Mouse (Mus musculus) MEL (cell line): ENCODE data around the gene Dennd2a. TPM values are rescaled to one million over a fixed set of nuclear protein-coding genes. Genes with fewer than 3 reads are reported as not detected.

ENCODE experiments used
- DNase-seq: peaks from one replicate; pipeline ENCODE4 v3.0.0; 2011; ENCODE audit warnings: low read depth, low spot score
- H3K27ac ChIP-seq: 2 replicates; pipeline ENCODE4 v1.5.1; 2012; ENCODE audit warnings: low read depth, mild to moderate bottlenecking, control low read depth, low read length, moderate library complexity; ENCODE audit not compliant: control insufficient read depth
- H3K27me3 ChIP-seq, 2 experiments: fragments of 150-350 bp in 1 of 2; sonication (generic) in 1 of 2; 2 replicates each; pipeline ENCODE4 v1.6.1; 2012; ENCODE audit warnings: low read length in 2 of 2, mild to moderate bottlenecking in 2 of 2, improper control_type of control experiment in 1 of 2, moderate library complexity in 1 of 2; ENCODE audit not compliant: insufficient read depth in 2 of 2, control insufficient read depth in 1 of 2
- H3K36me3 ChIP-seq, 2 experiments: 2 replicates each; pipeline ENCODE4 v1.6.1; 2012 to 2014; ENCODE audit warnings: low read length in 2 of 2, improper control_type of control experiment in 1 of 2, inconsistent platforms in 1 of 2, mild to moderate bottlenecking in 1 of 2; ENCODE audit not compliant: insufficient read depth in 2 of 2, control insufficient read depth in 1 of 2
- H3K4me1 ChIP-seq, 2 experiments: fragments of 150-350 bp in 1 of 2; sonication (generic) in 1 of 2; 2 replicates each; pipeline ENCODE4 v1.6.1; 2012; ENCODE audit warnings: low read length in 2 of 2, improper control_type of control experiment in 1 of 2, mild to moderate bottlenecking in 1 of 2; ENCODE audit not compliant: insufficient read depth in 2 of 2, control insufficient read depth in 1 of 2
- H3K4me3 ChIP-seq, 2 experiments: fragments of 150-350 bp in 1 of 2; sonication (generic) in 1 of 2; 2 replicates each; pipeline ENCODE4 v1.5.1; 2012; ENCODE audit warnings: low read depth in 2 of 2, low read length in 2 of 2, mild to moderate bottlenecking in 2 of 2, moderate library complexity in 2 of 2, control low read depth in 1 of 2, improper control_type of control experiment in 1 of 2; ENCODE audit not compliant: control insufficient read depth in 1 of 2, insufficient read depth in 1 of 2
- H3K79me2 ChIP-seq: 2 replicates; pipeline ENCODE4 v1.6.1; 2012; ENCODE audit warnings: mild to moderate bottlenecking, low read length, moderate library complexity; ENCODE audit not compliant: control insufficient read depth, poor library complexity, insufficient read depth
- H3K9ac ChIP-seq: 2 replicates; pipeline ENCODE4 v1.6.1; 2012; ENCODE audit warnings: low read depth, mild to moderate bottlenecking, control low read depth, low read length, moderate library complexity; ENCODE audit not compliant: control insufficient read depth, poor library complexity, severe bottlenecking
- H3K9me3 ChIP-seq: fragments of 150-350 bp; sonication (generic); replicated peaks from 2 replicates; pipeline ENCODE4 v1.6.1; 2012; ENCODE audit warnings: mild to moderate bottlenecking, low read length, improper control_type of control experiment, moderate library complexity; ENCODE audit not compliant: insufficient read depth
- BHLHE40 ChIP-seq: IDR thresholded peaks from 2 replicates; pipeline ENCODE4 v1.6.1; 2012; ENCODE audit warnings: low read depth, mild to moderate bottlenecking, inconsistent platforms, low read length, improper control_type of control experiment, borderline replicate concordance
- CHD1 ChIP-seq: IDR thresholded peaks from 2 replicates; pipeline ENCODE4 v1.6.1; 2012; ENCODE audit warnings: low read depth, mild to moderate bottlenecking, inconsistent platforms, low read length, improper control_type of control experiment
- E2F4 ChIP-seq: IDR thresholded peaks from 2 replicates; pipeline ENCODE4 v1.6.1; 2011; ENCODE audit warnings: low read depth, low read length, improper control_type of control experiment, borderline replicate concordance
- HCFC1 ChIP-seq: IDR thresholded peaks from 2 replicates; pipeline ENCODE4 v1.6.1; 2012; ENCODE audit warnings: low read depth, mild to moderate bottlenecking, inconsistent platforms, low read length, improper control_type of control experiment, moderate library complexity
- MAFK ChIP-seq: IDR thresholded peaks from 2 replicates; pipeline ENCODE4 v1.6.1; 2011; ENCODE audit warnings: low read depth, mild to moderate bottlenecking, low read length, improper control_type of control experiment, borderline replicate concordance
- MAZ ChIP-seq: IDR thresholded peaks from 2 replicates; pipeline ENCODE4 v1.6.1; 2012; ENCODE audit warnings: low read depth, mild to moderate bottlenecking, inconsistent platforms, low read length, improper control_type of control experiment
- MXI1 ChIP-seq: IDR thresholded peaks from 2 replicates; pipeline ENCODE4 v1.6.1; 2011; ENCODE audit warnings: mild to moderate bottlenecking, low read depth, low read length, improper control_type of control experiment
- MYC ChIP-seq: IDR thresholded peaks from 2 replicates; pipeline ENCODE4 v1.6.1; 2011; ENCODE audit warnings: low read depth, mild to moderate bottlenecking, low read length, improper control_type of control experiment, moderate library complexity
- NRF1 ChIP-seq: IDR thresholded peaks from 2 replicates; pipeline ENCODE4 v1.6.1; 2014; ENCODE audit warnings: low read depth, mild to moderate bottlenecking, inconsistent platforms, low read length, improper control_type of control experiment, moderate library complexity; ENCODE audit not compliant: poor library complexity, insufficient read depth, severe bottlenecking
- SMC3 ChIP-seq: IDR thresholded peaks from 2 replicates; pipeline ENCODE4 v1.6.1; 2011; ENCODE audit warnings: low read depth, low read length, improper control_type of control experiment
- TBP ChIP-seq: IDR thresholded peaks from 2 replicates; pipeline ENCODE4 v1.8.0; 2011; ENCODE audit warnings: low read depth, low read length, improper control_type of control experiment
- TCF12 ChIP-seq: IDR thresholded peaks from 2 replicates; pipeline ENCODE4 v1.6.1; 2014; ENCODE audit warnings: low read depth, mild to moderate bottlenecking, inconsistent platforms, low read length, improper control_type of control experiment, moderate library complexity
- ZC3H11A ChIP-seq: IDR thresholded peaks from 2 replicates; pipeline ENCODE4 v1.6.1; 2012; ENCODE audit warnings: low read depth, mild to moderate bottlenecking, inconsistent platforms, low read length, improper control_type of control experiment
- ZMIZ1 ChIP-seq: IDR thresholded peaks from 2 replicates; pipeline ENCODE4 v1.6.1; 2012; ENCODE audit warnings: low read depth, mild to moderate bottlenecking, inconsistent platforms, low read length, improper control_type of control experiment, moderate library complexity
- polyA plus RNA-seq, 2 experiments: library from polyadenylated mRNA; stranded (reverse) in 1 of 2; unstranded in 1 of 2; fragments of >175 nt in 1 of 2; fragments of >200 nt in 1 of 2; gene quantifications; 2 replicates each; pipeline versions ENCODE4 v1.2.1 to v1.2.4; 2012; ENCODE audit warnings: low replicate concordance in 2 of 2, low read depth in 1 of 2; ENCODE audit not compliant: insufficient read length in 2 of 2, insufficient read depth in 1 of 2, missing spikeins in 1 of 2
- total RNA-seq: library from RNA; depleted of rRNA; stranded (reverse); fragments of 300-350 nt; gene quantifications from 2 replicates; pipeline ENCODE4 v1.2.3, GENCODE M21; 2012

The Dennd2a gene
- total and polyA plus RNA-seq, 3 experiments, result 0.15 TPM; not detected in 2

DNA sequence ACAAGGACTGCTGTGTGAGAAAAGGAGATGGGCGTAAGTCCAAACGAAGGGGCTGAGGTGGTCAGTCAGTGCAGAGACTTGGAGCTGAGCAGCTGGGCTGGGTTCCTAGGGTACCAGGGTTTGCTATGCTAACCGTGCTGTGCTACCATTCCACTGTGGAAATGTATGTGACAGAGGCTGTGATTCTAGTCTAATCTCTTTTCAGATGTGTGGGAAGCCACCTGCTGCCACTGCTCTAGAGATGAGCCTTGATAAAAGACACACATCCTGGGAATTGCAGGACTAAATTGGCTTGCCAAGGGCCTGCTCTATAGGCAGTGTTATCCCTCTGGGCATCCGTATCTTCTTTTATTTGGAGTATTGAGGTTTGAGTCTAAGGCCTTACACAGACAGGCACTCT, 60.5 kb downstream of the Dennd2a start:
- H3K27me3 ChIP-seq, result no peaks in the 10 kb centered on the region; a peak in 1 of 4 replicates
- no peak overlapping the region for H3K9ac ChIP-seq
- no peaks in the 10 kb centered on the region for H3K9me3 ChIP-seq
- DNase-seq, result no peak
- H3K79me2 ChIP-seq, result no peaks in the 10 kb centered on the region
- no peak overlapping the region for H3K4me3 ChIP-seq
- no peaks in the 10 kb centered on the region for H3K4me1 ChIP-seq
- H3K36me3 ChIP-seq, result no peaks in the 10 kb centered on the region
- no peak overlapping the region for H3K27ac ChIP-seq
- TF ChIP-seq TCF12, result no peak
- TF ChIP-seq ZC3H11A, result no peak
- TF ChIP-seq ZMIZ1, result no peak
- TF ChIP-seq E2F4, result no peak
- TF ChIP-seq HCFC1, result no peak
- no peak for TF ChIP-seq MXI1
- TF ChIP-seq CHD1, result no peak
- TF ChIP-seq SMC3, result no peak
- TF ChIP-seq NRF1, result no peak
- no peak for TF ChIP-seq MAZ

DNA sequence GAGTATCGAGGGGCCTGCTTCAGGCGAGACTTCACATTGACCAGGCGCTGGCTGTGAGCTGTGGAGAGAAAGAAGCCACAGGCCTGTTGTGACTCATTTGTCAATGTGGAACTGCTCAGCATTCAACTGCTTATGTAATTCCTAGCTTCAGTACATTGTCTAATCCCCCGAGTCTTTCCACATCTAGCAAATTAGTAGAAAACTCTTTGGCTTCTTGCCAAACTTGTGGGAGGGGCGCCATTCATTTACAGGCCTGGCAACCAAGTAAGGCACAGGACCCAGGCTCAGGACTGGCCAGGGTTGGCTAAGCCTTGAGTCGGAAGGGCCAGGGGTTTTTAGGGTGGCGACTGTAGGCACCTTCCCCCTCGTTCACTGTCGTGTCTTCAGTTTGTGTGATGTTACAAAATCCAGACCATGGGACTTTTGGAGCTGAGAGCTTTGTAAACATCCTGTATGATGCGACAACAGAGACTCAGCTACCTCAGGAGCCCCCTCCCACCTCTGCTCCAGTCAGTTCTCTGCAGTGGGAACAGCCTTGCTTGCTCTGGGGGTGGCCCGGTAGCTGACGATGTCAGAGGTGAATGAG, 64.4 kb downstream of the Dennd2a start:
- TF ChIP-seq TBP (no peak), MAFK (no peak), MXI1 (no peak), ZC3H11A (no peak), BHLHE40 (no peak), MYC (no peak)
- Histone ChIP-seq H3K4me3 (no peak overlapping the region), H3K27me3 (peaks cover 0 to 3% of the 10 kb centered on the region in 2 experiments; a peak in 2 of 4 replicates), H3K9me3 (no peaks in the 10 kb centered on the region), H3K4me1 (no peaks in the 10 kb centered on the region), H3K79me2 (no peaks in the 10 kb centered on the region), H3K36me3 (no peaks in the 10 kb centered on the region), H3K27ac (no peak overlapping the region), H3K9ac (no peak overlapping the region)
- DNase-seq, result no peak

DNA sequence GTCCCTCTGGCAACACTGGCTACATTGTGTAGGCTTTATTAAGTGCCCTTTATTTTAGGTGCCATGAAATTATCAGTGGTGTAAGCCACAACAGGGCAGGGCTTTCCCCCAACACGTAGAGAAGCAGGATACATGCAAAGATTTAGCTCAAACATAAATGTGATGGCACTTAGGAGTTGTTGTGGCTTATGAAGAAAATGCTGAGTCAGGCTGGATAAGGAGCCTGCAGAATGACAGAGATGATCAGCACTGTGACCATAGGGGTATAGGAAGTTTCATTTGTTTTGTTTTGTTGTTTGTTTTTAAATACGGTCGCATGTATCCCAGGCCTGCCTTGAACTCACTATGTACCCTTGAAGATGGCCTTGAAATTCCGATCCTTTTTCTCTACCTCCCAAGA, 65.5 kb downstream of the Dennd2a start:
- TF ChIP-seq E2F4 (no peak), MAFK (peak; percentile 67)
- Histone ChIP-seq H3K4me3 (no peak overlapping the region), H3K79me2 (no peaks in the 10 kb centered on the region), H3K36me3 (no peaks in the 10 kb centered on the region), H3K4me1 (no peaks in the 10 kb centered on the region), H3K9ac (no peak overlapping the region), H3K27ac (no peak overlapping the region), H3K9me3 (no peaks in the 10 kb centered on the region), H3K27me3 (peaks cover 0 to 3% of the 10 kb centered on the region in 2 experiments; a peak in 2 of 4 replicates)
- no peak for DNase-seq
